Mouse (Mus musculus) left cerebral cortex, adult 2 months (tissue): ENCODE results near the gene Slc36a4. TPM values are rescaled to one million over a fixed set of nuclear protein-coding genes. Genes with fewer than 3 reads are reported as not detected.

Experiments
- DNase-seq, 2 experiments: peaks; one replicate each; pipeline ENCODE4 v3.0.0; 2021 to 2022; ENCODE audit warnings: low spot score in 2 of 2, mixed read lengths in 1 of 2; ENCODE audit errors: extremely low spot score in 1 of 2
- H3K27ac ChIP-seq: fragments of 200-600 bp; 2 replicates; pipeline ENCODE4 v1.8.1; 2022
- H3K4me3 ChIP-seq: fragments of 200-600 bp; 2 replicates; pipeline ENCODE4 v1.8.1; 2022
- CTCF ChIP-seq: fragments of 200-600 bp; IDR thresholded peaks from 2 replicates; pipeline ENCODE4 v1.8.1; 2022; ENCODE audit warnings: antibody characterized with exemption, mild to moderate bottlenecking, moderate library complexity
- intact Hi-C: fragments of 180-260 bp; cut with DNase I; formaldehyde crosslinking; loops from one replicate; pipeline ENCODE4 v1.15.1; 2025
- long read RNA-seq, 2 experiments: library from polyadenylated mRNA; stranded (forward); transcript quantifications; one replicate each; pipeline ENCODE4 v2.0.0; 2021; ENCODE audit warnings: borderline mapping rate in 2 of 2
- total RNA-seq, 2 experiments: library from RNA; stranded (reverse); gene quantifications; 2 replicates each; pipeline ENCODE4 v1.2.3; 2021

Gene Slc36a4
- total RNA-seq: 10 to 100 TPM; 44.5 to 46.7 TPM
- long read RNA-seq, experiment 1, full-length matches to known transcripts: 31 of 73 reads
- long read RNA-seq, experiment 1, partial matches to known transcripts: 12 of 73 reads
- long read RNA-seq, experiment 1, other reads (novel, unspliced or antisense): 30 of 73 reads
- long read RNA-seq, experiment 2, full-length matches to known transcripts: 19 of 52 reads
- long read RNA-seq, experiment 2, partial matches to known transcripts: 4 of 52 reads
- long read RNA-seq, experiment 2, other reads (novel, unspliced or antisense): 29 of 52 reads

- no peak for TF ChIP-seq CTCF
- peak; percentile 78 to 82 for DNase-seq
- peak within 1 kb of the TSS; percentile 93 for H3K27ac ChIP-seq
- intact Hi-C loops: no loop called here
- H3K4me3 ChIP-seq: peak within 1 kb of the TSS; percentile 84
Observed at GRCm38 (mm10) chr9:15709599-15710381, at the start of gene Slc36a4. Gene Slc36a4, plus strand, starts transcription at chr9:15709738.

- DNase-seq: no peak
- Histone ChIP-seq H3K4me3 (no peak overlapping the region), H3K27ac (no peak overlapping the region)
- intact Hi-C loops: no loop called here
- TF ChIP-seq CTCF: no peak
Observed at GRCm38 (mm10) chr9:15664606-15665005, 44.9 kb upstream of the Slc36a4 start.

GRCm38 (mm10) chr9:15669452-15669851, 40.1 kb upstream of the Slc36a4 start:
- TF ChIP-seq CTCF: no peak
- intact Hi-C loops: no loop called here
- no peak overlapping the region for H3K27ac ChIP-seq
- H3K4me3 ChIP-seq: no peak overlapping the region
- DNase-seq: no peak

GRCm38 (mm10) chr9:15670002-15670527, 39.5 kb upstream of the Slc36a4 start:
- no peak for TF ChIP-seq CTCF
- intact Hi-C loops: no loop called here
- Histone ChIP-seq H3K4me3 (no peak overlapping the region), H3K27ac (no peak overlapping the region)
- DNase-seq: no peak

- Histone ChIP-seq H3K4me3 (no peak overlapping the region), H3K27ac (no peak overlapping the region)
- intact Hi-C loops: no loop called here
- TF ChIP-seq CTCF: no peak
- DNase-seq: no peak
Observed at GRCm38 (mm10) chr9:15672251-15672650, 37.3 kb upstream of the Slc36a4 start.

GRCm38 (mm10) chr9:15681855-15682466, 27.6 kb upstream of the Slc36a4 start:
- Histone ChIP-seq H3K27ac (no peak overlapping the region), H3K4me3 (no peak overlapping the region)
- TF ChIP-seq CTCF: peak; percentile 82
- peak; percentile 69 to 70 for DNase-seq
- intact Hi-C loops: loop anchor here (1.0 to 10.0 kb wide), 3 partner anchors 189 to 823 kb away; partner anchors contain the start of genes Fat3 and Smco4

- intact Hi-C loops: loop anchor here (2.0 to 10.0 kb wide), 2 partner anchors 196 to 820 kb away; partner anchors contain the start of gene Fat3
- no peak overlapping the region for H3K4me3 ChIP-seq
- H3K27ac ChIP-seq: no peak overlapping the region
- TF ChIP-seq CTCF: peak; percentile 86
- DNase-seq: peak; percentile 65 to 70
Observed at GRCm38 (mm10) chr9:15685215-15685614, 24.3 kb upstream of the Slc36a4 start.

GRCm38 (mm10) chr9:15687358-15687757, 22.2 kb upstream of the Slc36a4 start:
- intact Hi-C loops: loop anchor here (10.0 kb wide), 1 partner anchor 817 kb away; the partner anchor contains the start of gene Fat3
- no peak for TF ChIP-seq CTCF

GRCm38 (mm10) chr9:15693847-15694246, 15.7 kb upstream of the Slc36a4 start:
- intact Hi-C loops: no loop called here

More at GRCm38 (mm10) chr9:15687358-15687757, 22.2 kb upstream of the Slc36a4 start:
- H3K27ac ChIP-seq: no peak overlapping the region
- H3K4me3 ChIP-seq: no peak overlapping the region
- DNase-seq: no peak

GRCm38 (mm10) chr9:15694989-15695388, 14.5 kb upstream of the Slc36a4 start:
- no peak for TF ChIP-seq CTCF
- Histone ChIP-seq H3K27ac (no peak overlapping the region), H3K4me3 (no peak overlapping the region)
- no peak for DNase-seq
- intact Hi-C loops: no loop called here

More at GRCm38 (mm10) chr9:15693847-15694246, 15.7 kb upstream of the Slc36a4 start:
- DNase-seq: no peak
- no peak for TF ChIP-seq CTCF
- Histone ChIP-seq H3K27ac (no peak overlapping the region), H3K4me3 (no peak overlapping the region)

- Histone ChIP-seq H3K27ac (no peak overlapping the region), H3K4me3 (no peak overlapping the region)
- DNase-seq: no peak
- intact Hi-C loops: no loop called here
- no peak for TF ChIP-seq CTCF
Observed at GRCm38 (mm10) chr9:15705706-15706105, 3.8 kb upstream of the Slc36a4 start.
